Mouse (Mus musculus): ENCODE results near the gene Plxna1. TPM values are rescaled to one million over a fixed set of nuclear protein-coding genes. Genes with fewer than 3 reads are reported as not detected.

Gene Plxna1
- polyA plus RNA-seq, 1 experiment from 2014 or later, result 41.4 TPM

GRCm38 (mm10) chr6:89286286-89286655 is 76.1 kb downstream of the Plxna1 start:
- 0 out of 2 replicates have a peak, but pooled peaks cover 5% of the 10 kb centered on the region for H3K27me3 ChIP-seq
- 80% methylated on average over 3 of the region's 3 CpGs for WGBS

GRCm38 (mm10) chr6:89285561-89286285 is 76.7 kb downstream of the Plxna1 start:
- no peak overlapping the region for H3K4me2 ChIP-seq
- WGBS, result 46% methylated on average over 8 of the region's 9 CpGs
- H3K27ac ChIP-seq (replicated peaks), result no peak overlapping the region
- H3K4me1 ChIP-seq (replicated peaks), result peaks cover 24% of the 10 kb centered on the region
- no peak overlapping the region for H3K4me3 ChIP-seq
- no peaks in the 10 kb centered on the region for H3K9me3 ChIP-seq
- 0 out of 2 replicates have a peak, but pooled peaks cover 5% of the 10 kb centered on the region for H3K27me3 ChIP-seq
- no peak for ATAC-seq (ENCODE audit: low read depth)
- no peaks in the 10 kb centered on the region for H3K36me3 ChIP-seq
- no peak overlapping the region for H3K9ac ChIP-seq

More at GRCm38 (mm10) chr6:89286286-89286655, 76.1 kb downstream of the Plxna1 start:
- H3K4me3 ChIP-seq, result no peak overlapping the region
- H3K9ac ChIP-seq, result no peak overlapping the region
- no peak overlapping the region for H3K27ac ChIP-seq (replicated peaks)
- H3K36me3 ChIP-seq, result no peaks in the 10 kb centered on the region
- no peak for ATAC-seq (ENCODE audit: low read depth)
- H3K4me2 ChIP-seq, result no peak overlapping the region
- H3K9me3 ChIP-seq, result no peaks in the 10 kb centered on the region
- H3K4me1 ChIP-seq (replicated peaks), result peaks cover 25% of the 10 kb centered on the region

- H3K9me3 ChIP-seq, result no peaks in the 10 kb centered on the region
- H3K4me1 ChIP-seq (replicated peaks), result peaks cover 23% of the 10 kb centered on the region
- H3K4me3 ChIP-seq, result no peak overlapping the region
- H3K4me2 ChIP-seq, result no peak overlapping the region
- no peak overlapping the region for H3K9ac ChIP-seq
- no peak overlapping the region for H3K27ac ChIP-seq (replicated peaks)
- ATAC-seq (ENCODE audit: low read depth), result no peak
- H3K27me3 ChIP-seq, result 0 out of 2 replicates have a peak, but pooled peaks cover 5% of the 10 kb centered on the region
- no peaks in the 10 kb centered on the region for H3K36me3 ChIP-seq
Observed at GRCm38 (mm10) chr6:89285116-89285515, 77.3 kb downstream of the Plxna1 start.

GRCm38 (mm10) chr6:89283095-89283494 is 79.3 kb downstream of the Plxna1 start:
- Histone ChIP-seq H3K4me3 (no peak overlapping the region), H3K36me3 (no peaks in the 10 kb centered on the region), H3K9ac (no peak overlapping the region), H3K27ac (replicated peaks) (no peak overlapping the region), H3K4me1 (replicated peaks) (peaks cover 23% of the 10 kb centered on the region), H3K27me3 (0 out of 2 replicates have a peak, but pooled peaks cover 5% of the 10 kb centered on the region), H3K4me2 (no peak overlapping the region), H3K9me3 (no peaks in the 10 kb centered on the region)
- no peak for ATAC-seq (ENCODE audit: low read depth)
- 95% methylated on average over 4 of the region's 4 CpGs for WGBS

GRCm38 (mm10) chr6:89282626-89283025 is 79.8 kb downstream of the Plxna1 start:
- H3K27me3 ChIP-seq, result 0 out of 2 replicates have a peak, but pooled peaks cover 5% of the 10 kb centered on the region
- H3K27ac ChIP-seq (replicated peaks), result no peak overlapping the region
- H3K4me1 ChIP-seq (replicated peaks), result peaks cover 23% of the 10 kb centered on the region
- no peaks in the 10 kb centered on the region for H3K9me3 ChIP-seq
- no peak overlapping the region for H3K4me2 ChIP-seq
- WGBS, result 50% methylated on average over 5 of the region's 5 CpGs
- H3K4me3 ChIP-seq, result no peak overlapping the region
- no peak overlapping the region for H3K9ac ChIP-seq
- H3K36me3 ChIP-seq, result no peaks in the 10 kb centered on the region
- no peak for ATAC-seq (ENCODE audit: low read depth)

GRCm38 (mm10) chr6:89281492-89282332 is 80.7 kb downstream of the Plxna1 start:
- Histone ChIP-seq H3K4me2 (peak overlapping the region; percentile 33), H3K27me3 (0 out of 2 replicates have a peak, but pooled peaks cover 5% of the 10 kb centered on the region), H3K4me3 (no peak overlapping the region), H3K36me3 (no peaks in the 10 kb centered on the region), H3K4me1 (replicated peaks) (peaks cover 17% of the 10 kb centered on the region), H3K9me3 (no peaks in the 10 kb centered on the region), H3K27ac (replicated peaks) (peak overlapping the region; percentile 38; the same call in 1 of the 2 replicates), H3K9ac (no peak overlapping the region)
- WGBS, result 7% methylated on average over 16 of the region's 16 CpGs
- ATAC-seq (ENCODE audit: low read depth), result peak; percentile 64

- peaks cover 15% of the 10 kb centered on the region for H3K4me1 ChIP-seq (replicated peaks)
- H3K4me2 ChIP-seq, result no peak overlapping the region
- H3K27ac ChIP-seq (replicated peaks), result no peak overlapping the region
- no peak overlapping the region for H3K4me3 ChIP-seq
- H3K27me3 ChIP-seq, result 0 out of 2 replicates have a peak, but pooled peaks cover 5% of the 10 kb centered on the region
- ATAC-seq (ENCODE audit: low read depth), result no peak
- H3K9me3 ChIP-seq, result no peaks in the 10 kb centered on the region
- no peaks in the 10 kb centered on the region for H3K36me3 ChIP-seq
- H3K9ac ChIP-seq, result no peak overlapping the region
- 85% methylated on average over 4 of the region's 4 CpGs for WGBS
Observed at GRCm38 (mm10) chr6:89280555-89280954, 81.9 kb downstream of the Plxna1 start.

GRCm38 (mm10) chr6:89271731-89272475 is 90.5 kb downstream of the Plxna1 start:
- Histone ChIP-seq H3K36me3 (no peaks in the 10 kb centered on the region), H3K27me3 (no peaks in the 10 kb centered on the region; the same call in 1 of the 2 replicates), H3K27ac (replicated peaks) (no peak overlapping the region), H3K4me3 (no peak overlapping the region), H3K9me3 (no peaks in the 10 kb centered on the region), H3K4me1 (replicated peaks) (no peaks in the 10 kb centered on the region), H3K9ac (no peak overlapping the region), H3K4me2 (no peak overlapping the region)
- ATAC-seq (ENCODE audit: low read depth), result no peak
- WGBS, result 81% methylated on average over 10 of the region's 10 CpGs

GRCm38 (mm10) chr6:89267181-89267580 is 95.2 kb downstream of the Plxna1 start:
- Histone ChIP-seq H3K9me3 (no peaks in the 10 kb centered on the region), H3K4me3 (no peak overlapping the region), H3K36me3 (no peaks in the 10 kb centered on the region), H3K27ac (replicated peaks) (no peak overlapping the region), H3K9ac (no peak overlapping the region), H3K4me1 (replicated peaks) (no peaks in the 10 kb centered on the region), H3K4me2 (no peak overlapping the region), H3K27me3 (no peaks in the 10 kb centered on the region; the same call in 1 of the 2 replicates)
- ATAC-seq (ENCODE audit: low read depth), result no peak
- WGBS, result 71% methylated on average over 5 of the region's 5 CpGs

All from neural tube, embryonic 13.5 days (tissue).